Mouse (Mus musculus): ENCODE measurements around the gene Gpr157. TPM values are rescaled to one million over a fixed set of nuclear protein-coding genes. Genes with fewer than 3 reads are reported as not detected.

Gene Gpr157
- total and polyA plus RNA-seq, 3 experiments = 0.19 to 0.88 TPM; not detected in 1

GRCm38 (mm10) chr4:150151045-150151444 is 63.9 kb downstream of the Gpr157 start:
- no peaks in the 10 kb centered on the region for H3K9me3 ChIP-seq (replicated peaks; ENCODE audit: insufficient read depth, low read length)
- H3K27me3 ChIP-seq (ENCODE audit: control insufficient read depth in 1 of 2, insufficient read depth in 2 of 2, low read length in 2 of 2) = no peaks in the 10 kb centered on the region
- DNase-seq (ENCODE audit: low read depth, low spot score) = no peak
- H3K9ac ChIP-seq (ENCODE audit: control insufficient read depth, low read depth, low read length, poor library complexity, severe bottlenecking) = no peak overlapping the region
- no peak overlapping the region for H3K4me3 ChIP-seq (ENCODE audit: control insufficient read depth in 1 of 2, insufficient read depth in 1 of 2, low read depth in 2 of 2, low read length in 2 of 2)
- no peak overlapping the region for H3K27ac ChIP-seq (ENCODE audit: control insufficient read depth, low read depth, low read length)
- peaks cover 3 to 14% of the 10 kb centered on the region in 2 experiments; a peak in 2 of 4 replicates for H3K4me1 ChIP-seq (ENCODE audit: control insufficient read depth in 1 of 2, insufficient read depth in 2 of 2, low read length in 2 of 2)
- peaks cover 0 to 2% of the 10 kb centered on the region in 2 experiments; a peak in 2 of 4 replicates for H3K36me3 ChIP-seq (ENCODE audit: control insufficient read depth in 1 of 2, insufficient read depth in 2 of 2, low read length in 2 of 2)
- no peaks in the 10 kb centered on the region for H3K79me2 ChIP-seq (ENCODE audit: control insufficient read depth, insufficient read depth, low read length, poor library complexity)
- no peak for TF ChIP-seq USF2 (IDR thresholded peaks at IDR 0.05; ENCODE audit: borderline replicate concordance in 1 of 2, insufficient read depth in 1 of 2, low read depth in 1 of 2, low read length in 2 of 2)
- peak; percentile 38 to 42 (median 41) for TF ChIP-seq CTCF (IDR thresholded peaks at IDR 0.05 in 2 of 3, conservative IDR thresholded peaks at IDR 0.05 in 1 of 3; ENCODE audit: control insufficient read depth in 1 of 3, insufficient read depth in 1 of 3, low read depth in 2 of 3, low read length in 3 of 3, poor library complexity in 1 of 3, severe bottlenecking in 1 of 3)
- no peak for TF ChIP-seq EP300 (IDR thresholded peaks at IDR 0.05; ENCODE audit: low read depth in 1 of 2, low read length in 2 of 2)

- no peak overlapping the region for H3K9ac ChIP-seq (ENCODE audit: control insufficient read depth, low read depth, low read length, poor library complexity, severe bottlenecking)
- H3K4me1 ChIP-seq (ENCODE audit: control insufficient read depth in 1 of 2, insufficient read depth in 2 of 2, low read length in 2 of 2) = peaks cover 3 to 14% of the 10 kb centered on the region in 2 experiments; a peak in 2 of 4 replicates
- H3K4me3 ChIP-seq (ENCODE audit: control insufficient read depth in 1 of 2, insufficient read depth in 1 of 2, low read depth in 2 of 2, low read length in 2 of 2) = no peak overlapping the region
- peak; percentile 68 for DNase-seq (ENCODE audit: low read depth, low spot score)
- H3K36me3 ChIP-seq (ENCODE audit: control insufficient read depth in 1 of 2, insufficient read depth in 2 of 2, low read length in 2 of 2) = peaks cover 0 to 2% of the 10 kb centered on the region in 2 experiments; a peak in 2 of 4 replicates
- no peaks in the 10 kb centered on the region for H3K9me3 ChIP-seq (replicated peaks; ENCODE audit: insufficient read depth, low read length)
- no peak overlapping the region for H3K27ac ChIP-seq (ENCODE audit: control insufficient read depth, low read depth, low read length)
- H3K27me3 ChIP-seq (ENCODE audit: control insufficient read depth in 1 of 2, insufficient read depth in 2 of 2, low read length in 2 of 2) = no peaks in the 10 kb centered on the region
- no peaks in the 10 kb centered on the region for H3K79me2 ChIP-seq (ENCODE audit: control insufficient read depth, insufficient read depth, low read length, poor library complexity)
- TF ChIP-seq GATA1 (IDR thresholded peaks at IDR 0.05; ENCODE audit: low read depth, low read length) = peak; percentile 41
- TF ChIP-seq MYC (IDR thresholded peaks at IDR 0.05; ENCODE audit: low read depth, low read length) = 0 out of 2 replicates have a peak, but pooled peaks have one; percentile 32
- TF ChIP-seq POLR2AphosphoS2 (IDR thresholded peaks at IDR 0.05; ENCODE audit: low read length) = no peak
- TF ChIP-seq POLR2AphosphoS5 (IDR thresholded peaks at IDR 0.05; ENCODE audit: borderline replicate concordance, low read depth, low read length) = no peak
- TF ChIP-seq MAX (IDR thresholded peaks at IDR 0.05; ENCODE audit: low read length) = peak; percentile 69
- TF ChIP-seq ZNF384 (IDR thresholded peaks at IDR 0.05; ENCODE audit: low read depth, low read length) = no peak
- peak; percentile 31; the same call in 1 of the 2 replicates for TF ChIP-seq MXI1 (IDR thresholded peaks at IDR 0.05; ENCODE audit: low read depth, low read length)
- TF ChIP-seq EP300 (IDR thresholded peaks at IDR 0.05; ENCODE audit: low read depth in 1 of 2, low read length in 2 of 2) = no peak
- peak; percentile 84 for TF ChIP-seq BHLHE40 (IDR thresholded peaks at IDR 0.05; ENCODE audit: borderline replicate concordance, low read depth, low read length)
- TF ChIP-seq ELF1 (IDR thresholded peaks at IDR 0.05; ENCODE audit: low read depth, low read length) = no peak
These were observed 65.3 kb downstream of the Gpr157 start for GRCm38 (mm10) chr4:150152483-150152882.

- peaks cover 0 to 9% of the 10 kb centered on the region in 2 experiments; a peak in 1 of 4 replicates for H3K4me1 ChIP-seq (ENCODE audit: control insufficient read depth in 1 of 2, insufficient read depth in 2 of 2, low read length in 2 of 2)
- H3K4me3 ChIP-seq (ENCODE audit: control insufficient read depth in 1 of 2, insufficient read depth in 1 of 2, low read depth in 2 of 2, low read length in 2 of 2) = no peak overlapping the region
- TF ChIP-seq HCFC1 (IDR thresholded peaks at IDR 0.05; ENCODE audit: low read depth, low read length) = no peak
- TF ChIP-seq MAZ (IDR thresholded peaks at IDR 0.05; ENCODE audit: low read depth, low read length) = no peak
- no peak for TF ChIP-seq SMC3 (IDR thresholded peaks at IDR 0.05; ENCODE audit: low read depth, low read length)
- TF ChIP-seq GATA1 (IDR thresholded peaks at IDR 0.05; ENCODE audit: low read depth, low read length) = no peak
- TF ChIP-seq GABPA (IDR thresholded peaks at IDR 0.05; ENCODE audit: low read depth, low read length) = no peak
- no peak for TF ChIP-seq TAL1 (IDR thresholded peaks at IDR 0.05; ENCODE audit: low read length)
- peaks cover 0 to 2% of the 10 kb centered on the region in 2 experiments; a peak in 1 of 4 replicates for H3K36me3 ChIP-seq (ENCODE audit: control insufficient read depth in 1 of 2, insufficient read depth in 2 of 2, low read length in 2 of 2)
- H3K9me3 ChIP-seq (replicated peaks; ENCODE audit: insufficient read depth, low read length) = no peaks in the 10 kb centered on the region
- H3K27ac ChIP-seq (ENCODE audit: control insufficient read depth, low read depth, low read length) = no peak overlapping the region
- DNase-seq (ENCODE audit: low read depth, low spot score) = no peak
- no peak overlapping the region for H3K9ac ChIP-seq (ENCODE audit: control insufficient read depth, low read depth, low read length, poor library complexity, severe bottlenecking)
- H3K27me3 ChIP-seq (ENCODE audit: control insufficient read depth in 1 of 2, insufficient read depth in 2 of 2, low read length in 2 of 2) = no peaks in the 10 kb centered on the region
- no peaks in the 10 kb centered on the region for H3K79me2 ChIP-seq (ENCODE audit: control insufficient read depth, insufficient read depth, low read length, poor library complexity)
These were observed 68.1 kb downstream of the Gpr157 start for GRCm38 (mm10) chr4:150155301-150155700.

All from MEL (cell line).